20 mouse cellular contexts compared by ENCODE assay signal in the genomic region with DNA sequence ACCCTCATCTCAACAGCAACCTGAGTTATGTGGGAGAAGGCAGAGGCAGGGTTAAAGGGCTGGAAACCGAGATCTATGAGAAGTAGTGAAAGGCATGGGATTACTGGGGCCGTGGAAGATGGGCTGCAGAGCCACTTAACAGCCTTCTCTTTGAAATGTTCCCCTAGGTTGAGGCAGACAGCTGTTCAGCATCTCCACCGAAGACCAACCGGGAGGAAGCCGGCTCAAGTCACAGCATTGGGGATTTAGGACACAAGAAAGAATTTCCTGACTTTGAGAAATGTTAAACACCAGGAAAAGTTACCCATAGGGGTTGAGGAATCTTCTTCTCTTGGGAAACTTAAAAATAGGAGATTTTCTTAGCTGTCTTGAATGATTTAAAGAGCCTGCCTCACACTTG.
A peak's percentile ranks its signal among the peaks of the same experiment; 100 is the strongest.
DNase-seq lines count a peak whose midpoint lies in the region; ATAC-seq and TF ChIP-seq lines count a peak whose summit lies in the region.
"Had no signal": no experiment of that assay in that cellular context is flagged by ENCODE, and none has a peak within 500 bp of the region (broad histone marks: within the 10 kb centered on the region; RNA-seq: fewer than 3 reads in every experiment).

No protein-coding gene starts in this region.

- no peaks in the 10 kb centered on the region for H3K36me3 ChIP-seq in intestine, embryonic 14.5 days (ENCODE audit: control insufficient read depth, insufficient read depth, low read length)
- H3K36me3 ChIP-seq in intestine, postnatal 0 days (ENCODE audit: control insufficient read depth, insufficient read depth), result no peaks in the 10 kb centered on the region
- H3K36me3 ChIP-seq in stomach, embryonic 14.5 days (ENCODE audit: control insufficient read depth, insufficient read depth, low read length), result no peaks in the 10 kb centered on the region
- H3K36me3 ChIP-seq: embryonic facial prominence, embryonic 12.5 days; forebrain, embryonic 15.5 days; G1E; heart, embryonic 13.5 days had no signal

- 0 out of 2 replicates have a peak, but pooled peaks have one; percentile 60 for ATAC-seq in intestine, embryonic 14.5 days (replicated peaks; ENCODE audit: low FRiP score, low TSS enrichment, low read depth)
- ATAC-seq in intestine, postnatal 0 days, result no peak
- ATAC-seq in stomach, embryonic 14.5 days (ENCODE audit: insufficient number of reproducible peaks, insufficient read depth, low FRiP score, low read depth), result no peak
- ATAC-seq: CD4-positive, CD25-positive, alpha-beta regulatory T cell, adult 4 months; forebrain, embryonic 15.5 days had no signal

- no peak for DNase-seq in intestine, embryonic 14.5 days (ENCODE audit: low spot score)
- DNase-seq in kidney, postnatal 10 days, result peak; percentile 35
- DNase-seq in kidney, adult 11 months, result no peak
- peak; percentile 31 for DNase-seq in yolk sac, embryonic 10.5 days (ENCODE audit: low spot score)
- DNase-seq in layer of hippocampus, postnatal 25 days (ENCODE audit: extremely low spot score in 1 of 2, low spot score in 1 of 2), result no peak
- DNase-seq: adrenal gland, adult 8-10 months; B cell, adult 2 months; cerebellum, adult 11 months; cerebellum, adult 8-10 months; cerebellum, postnatal 14 days; gastrocnemius, postnatal 36 days; heart, adult 11 months; heart, postnatal 36 days had no signal

- H3K9ac ChIP-seq in intestine, embryonic 14.5 days (ENCODE audit: low read length), result no peak overlapping the region
- H3K9ac ChIP-seq in intestine, postnatal 0 days (ENCODE audit: low read depth, low read length), result no peak overlapping the region
- H3K9ac ChIP-seq in stomach, embryonic 14.5 days (replicated peaks; ENCODE audit: low read depth, low read length), result no peak overlapping the region
- H3K9ac ChIP-seq: embryonic facial prominence, embryonic 12.5 days; forebrain, embryonic 15.5 days; heart, embryonic 13.5 days had no signal

- no peaks in the 10 kb centered on the region for H3K9me3 ChIP-seq in intestine, embryonic 14.5 days (ENCODE audit: control insufficient read depth, low read length)
- H3K9me3 ChIP-seq in intestine, postnatal 0 days (ENCODE audit: control insufficient read depth), result no peaks in the 10 kb centered on the region
- no peaks in the 10 kb centered on the region for H3K9me3 ChIP-seq in stomach, embryonic 14.5 days (ENCODE audit: control insufficient read depth, low read depth, low read length)
- H3K9me3 ChIP-seq: embryonic facial prominence, embryonic 12.5 days; forebrain, embryonic 15.5 days; G1E; heart, embryonic 13.5 days had no signal

- TF ChIP-seq CTCF in intestine, postnatal 0 days (IDR thresholded peaks at IDR 0.05; ENCODE audit: low read depth), result no peak

- H3K4me3 ChIP-seq in intestine, embryonic 14.5 days (ENCODE audit: low read depth, low read length), result no peak overlapping the region
- H3K4me3 ChIP-seq in intestine, postnatal 0 days (ENCODE audit: low read depth, low read length), result no peak overlapping the region
- no peak overlapping the region for H3K4me3 ChIP-seq in stomach, embryonic 14.5 days (ENCODE audit: low read depth, low read length)
- H3K4me3 ChIP-seq: embryonic facial prominence, embryonic 12.5 days; forebrain, embryonic 15.5 days; heart, embryonic 13.5 days had no signal

- no peak overlapping the region for H3K4me2 ChIP-seq in intestine, embryonic 14.5 days (ENCODE audit: low read length)
- H3K4me2 ChIP-seq in intestine, postnatal 0 days (replicated peaks; ENCODE audit: low read depth), result no peak overlapping the region
- H3K4me2 ChIP-seq in stomach, embryonic 14.5 days (replicated peaks; ENCODE audit: low read depth, low read length), result no peak overlapping the region
- H3K4me2 ChIP-seq: embryonic facial prominence, embryonic 12.5 days; forebrain, embryonic 15.5 days; heart, embryonic 13.5 days had no signal

- peak overlapping the region; percentile 60 for H3K27ac ChIP-seq in intestine, embryonic 14.5 days (ENCODE audit: low read depth)
- no peak overlapping the region for H3K27ac ChIP-seq in intestine, postnatal 0 days (ENCODE audit: low read depth, low read length)
- peak overlapping the region; percentile 84; the same call in 1 of the 2 replicates for H3K27ac ChIP-seq in stomach, embryonic 14.5 days (ENCODE audit: low read length)
- H3K27ac ChIP-seq: embryonic facial prominence, embryonic 12.5 days; forebrain, embryonic 15.5 days; heart, embryonic 13.5 days had no signal

- 30% methylated on average over 5 of the region's 5 CpGs for WGBS in intestine, embryonic 14.5 days
- 44% methylated on average over 5 of the region's 5 CpGs for WGBS in intestine, postnatal 0 days
- 24% methylated on average over 5 of the region's 5 CpGs for WGBS in stomach, embryonic 14.5 days

- no peaks in the 10 kb centered on the region for H3K27me3 ChIP-seq in intestine, embryonic 14.5 days (replicated peaks; ENCODE audit: control insufficient read depth, insufficient read depth, low read length)
- no peaks in the 10 kb centered on the region for H3K27me3 ChIP-seq in intestine, postnatal 0 days (replicated peaks; ENCODE audit: control insufficient read depth, insufficient read depth, low read length)
- H3K27me3 ChIP-seq in stomach, embryonic 14.5 days (ENCODE audit: control insufficient read depth, insufficient read depth, low read length), result no peaks in the 10 kb centered on the region
- H3K27me3 ChIP-seq: embryonic facial prominence, embryonic 12.5 days; forebrain, embryonic 15.5 days had no signal

- no peaks in the 10 kb centered on the region; the same call in 1 of the 2 replicates for H3K4me1 ChIP-seq in intestine, embryonic 14.5 days (replicated peaks; ENCODE audit: control insufficient read depth, insufficient read depth, low read length)
- H3K4me1 ChIP-seq in intestine, postnatal 0 days (replicated peaks; ENCODE audit: control insufficient read depth, insufficient read depth, low read length), result no peaks in the 10 kb centered on the region
- H3K4me1 ChIP-seq in stomach, embryonic 14.5 days (ENCODE audit: control insufficient read depth, insufficient read depth, low read length), result 0 out of 2 replicates have a peak, but pooled peaks cover 9% of the 10 kb centered on the region

Comparison
In these comparisons a context has a peak if more than half of its experiments do, and no peak if none do; other contexts are left out.
1. DNase-seq: peak in kidney, postnatal 10 days (single experiment) and yolk sac, embryonic 10.5 days (single experiment); none in intestine, embryonic 14.5 days (single experiment), kidney, adult 11 months (single experiment) and layer of hippocampus, postnatal 25 days (0 of 2).